Comparison of ENCODE assay signal across 8 mouse cellular contexts in the genomic region with DNA sequence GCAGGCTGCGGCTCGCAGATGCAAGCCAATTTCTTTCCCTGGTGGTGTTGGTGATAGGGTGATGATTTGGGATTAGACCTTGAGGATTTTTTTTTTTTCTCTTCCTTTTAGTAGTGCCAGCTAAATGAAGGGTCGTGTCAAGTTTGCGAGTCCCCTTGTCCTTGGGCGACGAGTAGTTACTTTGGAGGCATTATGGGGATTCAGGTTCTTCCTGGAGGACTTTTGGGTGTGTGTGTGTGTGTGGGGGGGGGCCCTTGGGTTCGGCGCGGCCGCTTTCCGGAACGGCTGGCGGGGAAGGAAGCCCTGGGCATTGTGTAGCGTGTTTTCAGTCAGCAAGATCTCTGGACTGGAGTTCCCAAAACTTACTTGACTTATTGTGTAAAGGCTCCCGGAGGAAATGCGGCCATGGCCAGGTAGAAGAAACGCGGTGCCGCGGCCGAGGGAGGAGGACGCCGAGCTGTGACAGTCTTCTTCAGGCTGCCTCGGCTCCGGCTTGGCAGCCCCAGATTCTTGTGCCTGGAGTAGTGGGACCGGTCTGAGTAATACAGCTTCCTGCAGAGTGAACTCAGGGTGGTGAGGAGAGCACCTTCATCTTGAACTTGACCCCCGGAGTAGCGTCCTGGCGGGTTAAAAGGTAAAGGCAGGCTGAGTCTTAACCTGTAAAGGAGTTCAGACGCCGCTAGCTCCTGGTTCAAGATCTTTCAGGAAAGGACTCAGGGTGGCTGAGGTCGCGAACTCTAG. TPM values are rescaled to one million over a fixed set of nuclear protein-coding genes. Genes with fewer than 3 reads are reported as not detected.
DNase-seq lines count a peak whose midpoint lies in the region; ATAC-seq and TF ChIP-seq lines count a peak whose summit lies in the region.

No protein-coding gene starts in this region.

- peak overlapping the region; percentile 99 for H3K27ac ChIP-seq in heart, postnatal 0 days (ENCODE audit: low read depth)
- H3K27ac ChIP-seq in stomach, embryonic 14.5 days (ENCODE audit: low read length): peak overlapping the region; percentile 93

- H3K27me3 ChIP-seq in C2C12 (ENCODE audit: control insufficient read depth, insufficient read depth, insufficient read length): no peaks in the 10 kb centered on the region
- H3K27me3 ChIP-seq in heart, postnatal 0 days (ENCODE audit: control insufficient read depth, insufficient read depth, low read length): no peaks in the 10 kb centered on the region
- H3K27me3 ChIP-seq in stomach, embryonic 14.5 days (ENCODE audit: control insufficient read depth, insufficient read depth, low read length): no peaks in the 10 kb centered on the region

- DNase-seq in NIH3T3 (ENCODE audit: low read depth): peak; percentile 51
- DNase-seq in embryo, embryonic 11 days: peak; percentile 50
- DNase-seq in heart, postnatal 0 days (ENCODE audit: low spot score): peak; percentile 47
- peak; percentile 61 for DNase-seq in kidney, postnatal 14 days
- DNase-seq in lung, postnatal 36 days: peak; percentile 53
- no peak for DNase-seq in Muller cell, postnatal 12 days (ENCODE audit: inconsistent ontology term)

- no peaks in the 10 kb centered on the region for H3K9me3 ChIP-seq in heart, postnatal 0 days (replicated peaks; ENCODE audit: control insufficient read depth, low read length)
- no peaks in the 10 kb centered on the region for H3K9me3 ChIP-seq in stomach, embryonic 14.5 days (ENCODE audit: control insufficient read depth, low read depth, low read length)

- H3K4me3 ChIP-seq in C2C12 (ENCODE audit: insufficient read depth, poor library complexity, severe bottlenecking): peak overlapping the region; percentile 72
- peak overlapping the region; percentile 97 for H3K4me3 ChIP-seq in heart, postnatal 0 days (ENCODE audit: low read depth, low read length)
- peak overlapping the region; percentile 90 for H3K4me3 ChIP-seq in stomach, embryonic 14.5 days (ENCODE audit: low read depth, low read length)

- H3ac ChIP-seq in C2C12 (ENCODE audit: control insufficient read depth, insufficient read length, low read depth): peak overlapping the region; percentile 74

- peak overlapping the region; percentile 77 for H3K4me2 ChIP-seq in heart, postnatal 0 days (ENCODE audit: low read depth, low read length)
- H3K4me2 ChIP-seq in stomach, embryonic 14.5 days (replicated peaks; ENCODE audit: low read depth, low read length): peak overlapping the region; percentile 74

- peaks cover 61% of the 10 kb centered on the region for H3K79me2 ChIP-seq in C2C12 (ENCODE audit: control insufficient read depth, insufficient read depth)

- H3K36me3 ChIP-seq in C2C12 (ENCODE audit: control insufficient read depth, insufficient read depth): peaks cover 5% of the 10 kb centered on the region
- H3K36me3 ChIP-seq in heart, postnatal 0 days (replicated peaks; ENCODE audit: control insufficient read depth, insufficient read depth, low read length): no peaks in the 10 kb centered on the region
- H3K36me3 ChIP-seq in stomach, embryonic 14.5 days (ENCODE audit: control insufficient read depth, insufficient read depth, low read length): no peaks in the 10 kb centered on the region

- peaks cover 51% of the 10 kb centered on the region for H3K79me3 ChIP-seq in C2C12 (ENCODE audit: low read depth)

- H3K4me1 ChIP-seq in heart, postnatal 0 days (ENCODE audit: control insufficient read depth, insufficient read depth): peaks cover 41% of the 10 kb centered on the region
- H3K4me1 ChIP-seq in stomach, embryonic 14.5 days (ENCODE audit: control insufficient read depth, insufficient read depth, low read length): peaks cover 37% of the 10 kb centered on the region

- WGBS in heart, postnatal 0 days: 1% methylated on average over 33 of the region's 33 CpGs
- under 1% methylated on average over 33 of the region's 33 CpGs for whole genome bisulfite sequencing in stomach, embryonic 14.5 days

- TF ChIP-seq EP300 in heart, postnatal 0 days (IDR thresholded peaks at IDR 0.05; ENCODE audit: low read depth): no peak

- H3K9ac ChIP-seq in heart, postnatal 0 days (replicated peaks; ENCODE audit: low read depth, low read length): peak overlapping the region; percentile 95
- H3K9ac ChIP-seq in stomach, embryonic 14.5 days (replicated peaks; ENCODE audit: low read depth, low read length): peak overlapping the region; percentile 92

- no peak for TF ChIP-seq CTCF in C2C12 (IDR thresholded peaks at IDR 0.05; ENCODE audit: control insufficient read depth, insufficient read depth, insufficient read length)
- no peak for TF ChIP-seq CTCF in heart, postnatal 0 days (IDR thresholded peaks at IDR 0.05; ENCODE audit: low read depth)

- ATAC-seq in heart, postnatal 0 days (ENCODE audit: insufficient read depth, low read depth): no peak
- ATAC-seq in stomach, embryonic 14.5 days (ENCODE audit: insufficient number of reproducible peaks, insufficient read depth, low FRiP score, low read depth): no peak

TF ChIP-seq in C2C12, 6 proteins besides CTCF, POLR2A, EP300 and RAD21:
- no peak for TF ChIP-seq MAX (IDR thresholded peaks at IDR 0.05)
- TF ChIP-seq MYOG (IDR thresholded peaks at IDR 0.05; ENCODE audit: control insufficient read depth, extremely low read depth, insufficient read length): no peak

RNA-seq across cellular contexts. Expression of gene Tanc1, which starts 1.1 kb away (rescaled TPM):
- polyA plus RNA-seq in C2C12 (2012; fragmentation: generic; extraction: Trizol): 24.9 TPM
- total RNA-seq in heart, postnatal 0 days (2014; rRNA removed; ENCODE audit: low replicate concordance): 21.9 and 22.3 TPM in 2 replicates
- polyA plus RNA-seq in heart, postnatal 0 days (2015; fragmentation: Nextera tagmentation; extraction: Ambion mirVana): 11.8 and 12.3 TPM in 2 replicates
- polyA plus RNA-seq in stomach, embryonic 14.5 days (2014; fragmentation: Nextera tagmentation; extraction: Ambion mirVana): 24.8 and 24.9 TPM in 2 replicates
